Mouse (Mus musculus) testis, postnatal 14 days (tissue): ENCODE measurements around the gene Acvr1.

Experiments used
- DNase-seq: peaks from one replicate; pipeline ENCODE4 v3.0.0; 2021; ENCODE audit warnings: low spot score

Acvr1 gene

GRCm38 (mm10) chr2:58478144-58478543 lies 88.8 kb downstream of the Acvr1 start:
- DNase-seq = no peak

GRCm38 (mm10) chr2:58476956-58477715 lies 89.8 kb downstream of the Acvr1 start:
- DNase-seq = peak; percentile 35

GRCm38 (mm10) chr2:58475578-58475977 lies 91.4 kb downstream of the Acvr1 start:
- no peak for DNase-seq

GRCm38 (mm10) chr2:58470290-58470689 lies 96.7 kb downstream of the Acvr1 start:
- no peak for DNase-seq

- DNase-seq = no peak
Measured at GRCm38 (mm10) chr2:58469816-58470215, 97.1 kb downstream of the Acvr1 start, which contains the start of gene Gm17409. Gm17409 (plus strand) TSS chr2:58470116.

- DNase-seq = no peak
Measured at GRCm38 (mm10) chr2:58458820-58459371, 108.1 kb downstream of the Acvr1 start.

- no peak for DNase-seq
Measured at GRCm38 (mm10) chr2:58457488-58457865, 109.5 kb downstream of the Acvr1 start.

- no peak for DNase-seq
Measured at GRCm38 (mm10) chr2:58456843-58457487, 110.0 kb downstream of the Acvr1 start.

GRCm38 (mm10) chr2:58454095-58454865 lies 112.7 kb downstream of the Acvr1 start:
- no peak for DNase-seq

GRCm38 (mm10) chr2:58447001-58447400 lies 120.0 kb downstream of the Acvr1 start:
- no peak for DNase-seq

- no peak for DNase-seq
Measured at GRCm38 (mm10) chr2:58443163-58443562, 123.8 kb downstream of the Acvr1 start.

- no peak for DNase-seq
Measured at GRCm38 (mm10) chr2:58436911-58437310, 130.0 kb downstream of the Acvr1 start.

- DNase-seq = no peak
Measured at GRCm38 (mm10) chr2:58435507-58435906, 131.4 kb downstream of the Acvr1 start.

- DNase-seq = no peak
Measured at GRCm38 (mm10) chr2:58434438-58434837, 132.5 kb downstream of the Acvr1 start.

- DNase-seq = no peak
Measured at GRCm38 (mm10) chr2:58433317-58433716, 133.6 kb downstream of the Acvr1 start.

- DNase-seq = no peak
Measured at GRCm38 (mm10) chr2:58432211-58432610, 134.7 kb downstream of the Acvr1 start.

GRCm38 (mm10) chr2:58425436-58426004 lies 141.4 kb downstream of the Acvr1 start:
- DNase-seq = no peak

GRCm38 (mm10) chr2:58423319-58423718 lies 143.6 kb downstream of the Acvr1 start:
- DNase-seq = no peak

- DNase-seq = no peak
Measured at GRCm38 (mm10) chr2:58419571-58419970, 147.4 kb downstream of the Acvr1 start.

- no peak for DNase-seq
Measured at GRCm38 (mm10) chr2:58418109-58418508, 148.8 kb downstream of the Acvr1 start.

- DNase-seq = no peak
Measured at GRCm38 (mm10) chr2:58417684-58418083, 149.3 kb downstream of the Acvr1 start.

- DNase-seq = no peak
Measured at GRCm38 (mm10) chr2:58415037-58415436, 151.9 kb downstream of the Acvr1 start.
